Mouse (Mus musculus): ENCODE measurements at regions not wholly inside any gene's neighbourhood (a gene's known extent, or its start where the extent isn't known, plus 50 kb on each side); places are given as distances from the start of the nearest gene placed in this dataset.
"Not testable (repeated sequence)": the region's sequence is repeated elsewhere in the genome, so short reads cannot be mapped to it uniquely, and the experiment has no call there.

- WGBS, result 92% methylated on average over 3 of the region's 3 CpGs
- Histone ChIP-seq H3K4me2 (ENCODE audit: low read length) (no peak overlapping the region), H3K36me3 (ENCODE audit: control insufficient read depth, insufficient read depth, low read length) (no peaks in the 10 kb centered on the region), H3K27me3 (ENCODE audit: control insufficient read depth, insufficient read depth, low read depth, low read length) (no peaks in the 10 kb centered on the region), H3K4me3 (ENCODE audit: low read depth, low read length) (no peak overlapping the region), H3K27ac (ENCODE audit: low read length) (no peak overlapping the region), H3K9ac (ENCODE audit: low read depth, low read length) (no peak overlapping the region), H3K9me3 (replicated peaks; ENCODE audit: control insufficient read depth, low read length, poor library complexity, severe bottlenecking) (no peaks in the 10 kb centered on the region), H3K4me1 (ENCODE audit: control insufficient read depth, insufficient read depth, low read length) (no peaks in the 10 kb centered on the region)
- no peak for ATAC-seq
Measured at GRCm38 (mm10) chr4:38334529-38335149, 1115.5 kb upstream of the 1700009N14Rik start.

DNA sequence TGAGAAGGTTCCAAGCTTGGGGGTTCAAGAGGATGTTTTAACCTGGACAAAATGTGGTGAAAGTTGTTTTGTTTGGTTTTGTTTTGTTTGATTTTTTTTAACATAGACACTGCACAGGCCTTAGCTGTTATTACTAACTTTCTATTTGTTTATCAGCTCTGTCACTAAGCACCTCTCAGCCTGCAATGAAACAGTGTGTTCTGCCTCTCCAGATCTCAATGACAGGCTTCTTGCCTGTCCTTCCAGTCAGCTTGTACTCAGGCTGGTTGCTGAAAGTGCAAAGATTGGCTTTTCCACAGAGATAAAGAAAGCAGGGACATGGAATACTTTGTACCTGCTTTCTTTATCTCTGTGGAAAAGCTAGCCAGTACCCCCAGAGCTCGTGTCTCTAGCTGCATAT, 1114.9 kb upstream of the 1700009N14Rik start:
- Histone ChIP-seq H3K4me1 (ENCODE audit: control insufficient read depth, insufficient read depth, low read length) (no peaks in the 10 kb centered on the region), H3K9me3 (replicated peaks; ENCODE audit: control insufficient read depth, low read length, poor library complexity, severe bottlenecking) (no peaks in the 10 kb centered on the region), H3K4me3 (ENCODE audit: low read depth, low read length) (no peak overlapping the region), H3K4me2 (ENCODE audit: low read length) (no peak overlapping the region), H3K27ac (ENCODE audit: low read length) (no peak overlapping the region), H3K36me3 (ENCODE audit: control insufficient read depth, insufficient read depth, low read length) (no peaks in the 10 kb centered on the region), H3K9ac (ENCODE audit: low read depth, low read length) (no peak overlapping the region), H3K27me3 (ENCODE audit: control insufficient read depth, insufficient read depth, low read depth, low read length) (no peaks in the 10 kb centered on the region)
- ATAC-seq, result no peak
- 61% methylated on average over 1 of the region's 1 CpGs for WGBS

GRCm38 (mm10) chr4:38371047-38371446, 1079.0 kb upstream of the 1700009N14Rik start:
- H3K9ac ChIP-seq (ENCODE audit: low read depth, low read length), result no peak overlapping the region
- no peak overlapping the region for H3K4me3 ChIP-seq (ENCODE audit: low read depth, low read length)
- H3K27me3 ChIP-seq (ENCODE audit: control insufficient read depth, insufficient read depth, low read depth, low read length), result no peaks in the 10 kb centered on the region
- no peaks in the 10 kb centered on the region for H3K4me1 ChIP-seq (ENCODE audit: control insufficient read depth, insufficient read depth, low read length)
- H3K27ac ChIP-seq (ENCODE audit: low read length), result no peak overlapping the region
- ATAC-seq, result no peak
- H3K4me2 ChIP-seq (ENCODE audit: low read length), result no peak overlapping the region
- H3K36me3 ChIP-seq (ENCODE audit: control insufficient read depth, insufficient read depth, low read length), result no peaks in the 10 kb centered on the region
- WGBS, result 0% methylated on average over 1 of the region's 1 CpGs
- no peaks in the 10 kb centered on the region for H3K9me3 ChIP-seq (replicated peaks; ENCODE audit: control insufficient read depth, low read length, poor library complexity, severe bottlenecking)

DNA sequence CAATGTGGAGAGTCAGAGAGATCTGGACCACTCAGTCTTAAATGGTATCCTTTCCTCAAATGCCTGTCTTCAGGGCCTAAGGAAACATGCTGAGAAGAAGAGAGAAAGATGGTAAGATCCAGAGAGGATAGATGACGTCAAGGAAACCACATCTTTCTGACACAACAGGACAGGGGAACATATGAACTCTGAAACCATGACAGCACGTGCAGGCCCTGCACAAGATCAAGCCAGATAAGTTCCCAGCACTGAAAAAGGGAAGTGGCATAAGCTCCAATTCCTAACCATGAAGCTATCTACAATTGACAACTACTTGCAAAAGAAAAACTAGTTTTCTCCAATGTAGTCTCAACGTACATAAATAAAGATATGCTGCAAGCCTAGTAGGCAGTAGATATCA, 1068.2 kb upstream of the 1700009N14Rik start:
- Histone ChIP-seq H3K4me2 (ENCODE audit: low read length) (no peak overlapping the region), H3K27me3 (ENCODE audit: control insufficient read depth, insufficient read depth, low read depth, low read length) (no peaks in the 10 kb centered on the region), H3K9me3 (replicated peaks; ENCODE audit: control insufficient read depth, low read length, poor library complexity, severe bottlenecking) (no peaks in the 10 kb centered on the region), H3K4me3 (ENCODE audit: low read depth, low read length) (no peak overlapping the region), H3K27ac (ENCODE audit: low read length) (no peak overlapping the region), H3K4me1 (ENCODE audit: control insufficient read depth, insufficient read depth, low read length) (no peaks in the 10 kb centered on the region), H3K36me3 (ENCODE audit: control insufficient read depth, insufficient read depth, low read length) (no peaks in the 10 kb centered on the region), H3K9ac (ENCODE audit: low read depth, low read length) (no peak overlapping the region)
- WGBS, result 89% methylated on average over 3 of the region's 3 CpGs
- no peak for ATAC-seq

DNA sequence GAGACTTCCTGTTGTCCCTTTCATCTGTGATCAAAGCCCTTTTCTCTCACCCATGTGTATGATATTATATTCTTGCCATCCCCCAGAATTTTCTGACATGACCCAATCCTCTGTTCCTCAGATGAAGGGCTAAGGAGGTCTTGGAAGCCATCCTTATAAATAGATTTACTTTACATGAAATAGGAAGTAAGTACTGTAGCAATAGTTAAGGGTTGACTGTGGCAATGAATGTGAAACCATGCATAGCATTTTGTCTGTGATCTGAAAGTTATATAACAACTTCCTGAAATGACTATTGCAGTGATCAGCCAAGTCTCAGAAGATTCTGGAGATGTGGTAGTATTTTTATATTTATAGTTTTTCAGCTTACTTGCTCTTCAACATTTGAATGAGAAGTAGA, 1053.5 kb upstream of the 1700009N14Rik start:
- H3K9me3 ChIP-seq (replicated peaks; ENCODE audit: control insufficient read depth, low read length, poor library complexity, severe bottlenecking), result no peaks in the 10 kb centered on the region

DNA sequence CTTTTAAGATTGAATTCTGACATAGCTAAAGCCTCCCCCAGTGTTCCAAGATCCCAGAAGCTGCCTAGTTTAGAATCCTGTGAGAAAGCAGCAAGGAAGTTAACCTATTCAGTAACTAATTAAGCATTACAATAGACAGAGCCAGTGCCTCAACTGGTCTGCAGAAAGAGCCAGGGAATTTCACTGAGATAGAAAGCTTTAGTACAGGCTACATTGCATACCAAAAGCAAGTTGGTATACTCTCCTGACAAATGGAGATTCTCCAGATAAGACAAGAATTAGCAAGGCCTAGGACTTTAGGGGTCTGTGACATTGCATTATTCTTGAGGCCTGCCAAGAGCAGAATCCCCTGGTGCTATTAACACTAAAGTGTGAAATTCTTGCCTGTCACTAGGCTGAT, 1014.8 kb upstream of the 1700009N14Rik start:
- H3K36me3 ChIP-seq (ENCODE audit: control insufficient read depth, insufficient read depth, low read length); H3K9me3 ChIP-seq (replicated peaks; ENCODE audit: control insufficient read depth, low read length, poor library complexity, severe bottlenecking); H3K4me2 ChIP-seq (ENCODE audit: low read length); H3K27me3 ChIP-seq (ENCODE audit: control insufficient read depth, insufficient read depth, low read depth, low read length); H3K4me1 ChIP-seq (ENCODE audit: control insufficient read depth, insufficient read depth, low read length); H3K27ac ChIP-seq (ENCODE audit: low read length); H3K9ac ChIP-seq (ENCODE audit: low read depth, low read length); H3K4me3 ChIP-seq (ENCODE audit: low read depth, low read length); ATAC-seq: not testable (repeated sequence)

More for the DNA sequence above, 1053.5 kb upstream of the 1700009N14Rik start:
- Histone ChIP-seq H3K9ac (ENCODE audit: low read depth, low read length) (no peak overlapping the region), H3K27ac (ENCODE audit: low read length) (no peak overlapping the region), H3K4me2 (ENCODE audit: low read length) (no peak overlapping the region), H3K36me3 (ENCODE audit: control insufficient read depth, insufficient read depth, low read length) (no peaks in the 10 kb centered on the region), H3K4me1 (ENCODE audit: control insufficient read depth, insufficient read depth, low read length) (no peaks in the 10 kb centered on the region), H3K27me3 (ENCODE audit: control insufficient read depth, insufficient read depth, low read depth, low read length) (no peaks in the 10 kb centered on the region), H3K4me3 (ENCODE audit: low read depth, low read length) (no peak overlapping the region)
- ATAC-seq, result no peak

DNA sequence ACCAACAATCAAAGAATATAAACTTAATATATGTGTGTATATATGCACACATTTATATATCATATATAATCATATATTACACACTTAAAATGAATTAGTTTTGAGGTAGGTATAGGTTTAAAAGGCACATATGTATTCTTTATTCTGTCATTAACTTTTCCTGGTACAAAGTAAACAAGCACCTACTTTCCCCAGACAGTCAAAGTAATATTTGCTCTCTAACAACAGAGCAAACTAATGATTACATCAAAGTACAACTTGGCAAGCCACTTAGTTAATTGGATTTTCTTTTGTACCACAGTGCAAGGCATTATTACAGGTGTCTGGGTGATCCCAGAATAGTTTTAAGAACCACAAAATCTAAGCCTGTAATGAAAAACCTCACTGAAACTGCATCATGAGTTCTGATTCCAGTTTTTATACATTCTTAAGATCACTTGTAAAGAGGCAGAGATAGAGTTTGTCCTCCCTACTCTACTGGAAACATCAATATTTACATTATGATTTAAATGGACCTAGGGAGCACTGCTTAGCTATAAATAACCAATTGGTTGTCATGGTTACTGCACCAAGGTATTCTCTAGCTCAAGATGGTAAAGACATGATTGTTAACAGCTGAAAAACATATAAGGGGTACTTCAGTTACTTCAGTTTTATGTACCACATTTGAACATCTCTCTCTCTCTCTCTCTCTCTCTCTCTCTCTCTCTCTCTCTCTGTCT, 988.5 kb upstream of the 1700009N14Rik start:
- H3K4me1 ChIP-seq (ENCODE audit: control insufficient read depth, insufficient read depth, low read length), result no peaks in the 10 kb centered on the region
- no peaks in the 10 kb centered on the region for H3K36me3 ChIP-seq (ENCODE audit: control insufficient read depth, insufficient read depth, low read length)
- no peaks in the 10 kb centered on the region for H3K27me3 ChIP-seq (ENCODE audit: control insufficient read depth, insufficient read depth, low read depth, low read length)
- ATAC-seq, result 0 out of 2 replicates have a peak, but pooled peaks have one; percentile 42
- no peak overlapping the region for H3K9ac ChIP-seq (ENCODE audit: low read depth, low read length)
- no peak overlapping the region for H3K27ac ChIP-seq (ENCODE audit: low read length)
- H3K9me3 ChIP-seq (replicated peaks; ENCODE audit: control insufficient read depth, low read length, poor library complexity, severe bottlenecking), result no peaks in the 10 kb centered on the region
- no peak overlapping the region for H3K4me2 ChIP-seq (ENCODE audit: low read length)
- H3K4me3 ChIP-seq (ENCODE audit: low read depth, low read length), result no peak overlapping the region

DNA sequence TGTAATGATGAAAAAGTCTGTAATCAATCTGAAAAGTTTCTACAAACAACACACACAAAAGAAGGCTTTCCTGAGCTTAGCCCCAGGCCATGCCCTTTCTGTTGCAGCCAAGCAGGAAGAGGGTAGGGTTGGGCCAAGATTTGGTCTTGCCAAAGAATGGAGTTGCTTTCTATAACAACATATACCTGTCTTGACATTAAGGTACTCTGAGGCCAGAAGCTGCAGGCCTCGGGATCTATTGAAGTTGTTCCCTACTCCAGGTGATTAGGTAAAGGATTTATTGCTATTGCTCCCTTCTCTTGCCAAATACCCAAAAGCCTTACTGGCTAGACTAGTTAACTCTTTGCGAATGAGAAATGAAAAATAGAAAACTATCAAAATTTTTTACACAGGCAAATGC, 951.8 kb upstream of the 1700009N14Rik start:
- Histone ChIP-seq H3K36me3 (ENCODE audit: control insufficient read depth, insufficient read depth, low read length) (no peaks in the 10 kb centered on the region), H3K27me3 (ENCODE audit: control insufficient read depth, insufficient read depth, low read depth, low read length) (no peaks in the 10 kb centered on the region), H3K27ac (ENCODE audit: low read length) (no peak overlapping the region), H3K9me3 (replicated peaks; ENCODE audit: control insufficient read depth, low read length, poor library complexity, severe bottlenecking) (no peaks in the 10 kb centered on the region), H3K4me3 (ENCODE audit: low read depth, low read length) (no peak overlapping the region), H3K9ac (ENCODE audit: low read depth, low read length) (no peak overlapping the region), H3K4me2 (ENCODE audit: low read length) (no peak overlapping the region), H3K4me1 (ENCODE audit: control insufficient read depth, insufficient read depth, low read length) (no peaks in the 10 kb centered on the region)
- WGBS, result 82% methylated on average over 2 of the region's 2 CpGs
- ATAC-seq, result no peak

DNA sequence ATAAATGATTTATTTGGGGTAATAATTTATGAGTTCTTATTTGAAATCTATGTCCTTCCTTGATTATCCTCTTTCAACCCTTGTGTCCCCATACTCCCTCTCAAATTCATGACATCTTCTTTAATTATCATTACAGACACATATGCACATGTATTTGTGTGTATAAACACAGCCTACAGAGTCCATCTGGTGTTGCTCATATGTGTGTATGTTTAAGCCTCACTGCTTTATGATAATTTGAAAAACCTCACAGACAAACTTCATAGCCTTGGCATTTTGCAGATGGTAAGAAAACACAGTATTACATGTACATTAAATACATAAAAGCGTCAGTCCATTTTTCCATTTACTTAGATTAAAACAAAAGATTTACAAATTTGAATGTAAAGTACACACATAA, 944.2 kb upstream of the 1700009N14Rik start:
- H3K9ac ChIP-seq (ENCODE audit: low read depth, low read length), result no peak overlapping the region
- H3K4me3 ChIP-seq (ENCODE audit: low read depth, low read length), result no peak overlapping the region
- H3K36me3 ChIP-seq (ENCODE audit: control insufficient read depth, insufficient read depth, low read length), result no peaks in the 10 kb centered on the region
- ATAC-seq, result no peak
- H3K4me1 ChIP-seq (ENCODE audit: control insufficient read depth, insufficient read depth, low read length), result no peaks in the 10 kb centered on the region
- no peaks in the 10 kb centered on the region for H3K27me3 ChIP-seq (ENCODE audit: control insufficient read depth, insufficient read depth, low read depth, low read length)
- H3K9me3 ChIP-seq (replicated peaks; ENCODE audit: control insufficient read depth, low read length, poor library complexity, severe bottlenecking), result no peaks in the 10 kb centered on the region
- H3K4me2 ChIP-seq (ENCODE audit: low read length), result no peak overlapping the region
- 88% methylated on average over 1 of the region's 1 CpGs for WGBS
- no peak overlapping the region for H3K27ac ChIP-seq (ENCODE audit: low read length)

All from midbrain, embryonic 16.5 days (tissue).